Mouse (Mus musculus) fibroblast of lung, adult 2 months (primary cell): ENCODE data around the gene Zfp619.
"Not testable (repeated sequence)": the region's sequence is repeated elsewhere in the genome, so short reads cannot be mapped to it uniquely, and the experiment has no call there.

Experiments
- DNase-seq: peaks from one replicate; pipeline ENCODE4 v3.0.0-alpha.2; 2011; ENCODE audit warnings: low read depth

Zfp619 gene

DNA sequence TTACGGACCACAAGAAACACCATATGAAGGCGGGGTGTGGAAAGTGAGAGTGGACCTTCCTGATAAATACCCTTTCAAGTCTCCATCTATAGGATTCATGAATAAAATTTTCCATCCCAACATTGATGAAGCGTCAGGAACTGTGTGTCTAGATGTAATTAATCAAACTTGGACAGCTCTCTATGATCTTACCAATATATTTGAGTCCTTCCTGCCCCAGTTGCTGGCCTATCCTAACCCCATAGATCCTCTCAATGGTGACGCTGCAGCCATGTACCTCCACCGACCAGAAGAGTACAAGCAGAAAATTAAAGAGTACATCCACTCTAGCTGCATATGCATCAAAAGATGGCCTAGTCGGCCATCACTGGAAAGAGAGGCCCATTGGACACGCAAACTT lies 71.5 kb downstream of the Zfp619 start:
- not testable (repeated sequence) for DNase-seq
